17 mouse cellular contexts compared by ENCODE assay signal in the genomic region with DNA sequence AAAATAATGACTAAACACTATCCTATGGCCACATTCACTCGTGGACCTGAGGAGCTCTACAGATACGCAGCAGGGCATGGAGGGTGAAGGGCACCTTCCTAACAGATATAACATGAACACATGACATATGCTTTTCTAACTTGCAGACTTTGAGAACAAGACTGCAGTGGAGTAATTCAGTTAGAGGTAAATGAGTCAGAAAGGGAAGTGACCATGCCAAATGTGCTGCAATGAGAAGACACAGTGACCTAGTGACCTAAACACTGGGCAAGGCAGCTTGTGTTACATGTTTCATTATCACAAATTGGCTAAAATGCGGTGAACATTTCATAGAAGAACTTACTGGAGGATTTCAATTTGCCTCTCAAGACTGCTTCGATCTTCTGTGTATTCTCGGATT. TPM values are rescaled to one million over a fixed set of nuclear protein-coding genes. Genes with fewer than 3 reads are reported as not detected.
"Had no signal": no experiment of that assay in that cellular context is flagged by ENCODE, and none has a peak within 500 bp of the region (broad histone marks: within the 10 kb centered on the region; RNA-seq: fewer than 3 reads in every experiment).

No protein-coding gene starts in this region.

- H3K4me1 ChIP-seq: lung, embryonic 15.5 days; megakaryocyte, embryonic 14.5 days; midbrain, embryonic 13.5 days; midbrain, embryonic 15.5 days; neural tube, embryonic 12.5 days; stomach, embryonic 15.5 days had no signal

- H3K4me3 ChIP-seq: lung, embryonic 15.5 days; megakaryocyte, embryonic 14.5 days; midbrain, embryonic 13.5 days; midbrain, embryonic 15.5 days; neural tube, embryonic 12.5 days; stomach, embryonic 15.5 days had no signal

- DNase-seq: lung, adult 18-20 months; lung, postnatal 14 days; lung, postnatal 36 days; right cerebral cortex, postnatal 14 days; thymus, adult 2 months; thymus, postnatal 25 days; thymus, postnatal 4 days had no signal

RNA-seq across cellular contexts. Expression of gene Rasef, which starts 42.6 kb away (rescaled TPM):
- total RNA-seq: megakaryocyte progenitor cell, adult 5-6 weeks; monocyte, adult 5-6 weeks; neutrophil, adult 5-6 weeks had no signal
- polyA plus RNA-seq: macrophage had no signal
